Mouse (Mus musculus): ENCODE measurements at regions not wholly inside any gene's neighbourhood (a gene's known extent, or its start where the extent isn't known, plus 50 kb on each side); places are given as distances from the start of the nearest gene placed in this dataset.

GRCm38 (mm10) chr13:52009231-52009630 is 162.8 kb downstream of the Gadd45g start:
- TF ChIP-seq CTCF (IDR thresholded peaks at IDR 0.05; ENCODE audit: control insufficient read depth, insufficient read depth, insufficient replicate concordance, low read depth, low read length) (no peak), POLR2A (IDR thresholded peaks at IDR 0.05; ENCODE audit: control insufficient read depth, low read depth, low read length) (no peak)
